Mouse (Mus musculus) MEL (cell line): ENCODE data around the gene Tha1.

Experiments
- CHD1 ChIP-seq: IDR thresholded peaks from 2 replicates; pipeline ENCODE4 v1.6.1; 2012; ENCODE audit warnings: low read depth, mild to moderate bottlenecking, inconsistent platforms, low read length, improper control_type of control experiment
- CTCF ChIP-seq, 3 experiments: IDR thresholded peaks in 2 of 3; conservative IDR thresholded peaks in 1 of 3; 2 replicates each; pipeline ENCODE4 v1.5.1; 2011 to 2012; ENCODE audit warnings: low read length in 3 of 3, low read depth in 2 of 3, mild to moderate bottlenecking in 2 of 3, improper control_type of control experiment in 1 of 3, inconsistent platforms in 1 of 3, mixed read lengths in 1 of 3, moderate library complexity in 1 of 3; ENCODE audit not compliant: control insufficient read depth in 1 of 3, insufficient read depth in 1 of 3, poor library complexity in 1 of 3, severe bottlenecking in 1 of 3
- E2F4 ChIP-seq: IDR thresholded peaks from 2 replicates; pipeline ENCODE4 v1.6.1; 2011; ENCODE audit warnings: low read depth, low read length, improper control_type of control experiment, borderline replicate concordance
- EP300 ChIP-seq, 2 experiments: IDR thresholded peaks; 2 replicates each; pipeline ENCODE4 v1.6.1; 2011; ENCODE audit warnings: improper control_type of control experiment in 2 of 2, low read length in 2 of 2, low read depth in 1 of 2, mild to moderate bottlenecking in 1 of 2
- GATA1 ChIP-seq: IDR thresholded peaks from 2 replicates; pipeline ENCODE4 v1.6.1; 2011; ENCODE audit warnings: low read depth, low read length, improper control_type of control experiment
- NELFE ChIP-seq: IDR thresholded peaks from 2 replicates; pipeline ENCODE4 v1.6.1; 2011; ENCODE audit warnings: low read depth, low read length, improper control_type of control experiment
- POLR2AphosphoS2 ChIP-seq: IDR thresholded peaks from 2 replicates; pipeline ENCODE4 v1.6.1; 2011; ENCODE audit warnings: low read length, improper control_type of control experiment
- SMC3 ChIP-seq: IDR thresholded peaks from 2 replicates; pipeline ENCODE4 v1.6.1; 2011; ENCODE audit warnings: low read depth, low read length, improper control_type of control experiment
- TBP ChIP-seq: IDR thresholded peaks from 2 replicates; pipeline ENCODE4 v1.8.0; 2011; ENCODE audit warnings: low read depth, low read length, improper control_type of control experiment

DNA sequence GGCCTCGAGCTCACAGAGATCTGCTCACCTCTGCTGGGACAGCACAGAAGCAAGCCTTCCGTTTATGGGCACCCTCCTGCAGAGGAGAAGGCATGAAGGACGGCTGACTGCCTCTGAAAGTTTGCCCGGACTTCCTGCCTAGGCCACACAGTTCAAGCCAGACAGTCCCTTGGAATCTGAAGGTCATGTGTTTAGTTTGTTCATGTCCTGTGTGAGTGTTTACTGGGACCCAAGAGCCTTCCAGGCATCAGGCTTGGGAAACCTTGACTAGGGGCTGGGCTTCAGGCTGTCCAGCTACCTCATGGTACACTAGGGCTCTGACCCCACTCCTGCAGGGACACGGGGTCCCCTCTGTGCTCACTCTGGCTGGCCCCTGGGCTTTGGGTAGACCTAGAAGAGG is 12.7 kb upstream of the Tha1 start:
- no peak for TF ChIP-seq E2F4
- no peak for TF ChIP-seq CTCF (IDR thresholded peaks at IDR 0.05 in 2 of 3, conservative IDR thresholded peaks at IDR 0.05 in 1 of 3; ENCODE audit: control insufficient read depth in 1 of 3, insufficient read depth in 1 of 3, low read depth in 2 of 3, low read length in 3 of 3, poor library complexity in 1 of 3, severe bottlenecking in 1 of 3)
- no peak for TF ChIP-seq SMC3
- no peak for TF ChIP-seq CHD1
- TF ChIP-seq POLR2AphosphoS2 = no peak
- TF ChIP-seq NELFE = no peak
- no peak for TF ChIP-seq GATA1
- TF ChIP-seq EP300 (IDR thresholded peaks at IDR 0.05; ENCODE audit: low read depth in 1 of 2, low read length in 2 of 2) = no peak
- no peak for TF ChIP-seq TBP
